Mouse (Mus musculus): Measurements from ENCODE around the gene Pbxip1.

GRCm38 (mm10) chr3:89387632-89388031 lies 48.9 kb upstream of the Pbxip1 start:
- TF ChIP-seq CTCF (IDR thresholded peaks at IDR 0.05; ENCODE audit: control insufficient read depth, insufficient read depth, low read length), result no peak
- peak; percentile 41; the same call in 1 of the 2 replicates for TF ChIP-seq POLR2A (IDR thresholded peaks at IDR 0.05; ENCODE audit: borderline replicate concordance, control insufficient read depth, low read depth, low read length)
